Mouse (Mus musculus): ENCODE measurements around the gene Hoxa2. TPM values are rescaled to one million over a fixed set of nuclear protein-coding genes. Genes with fewer than 3 reads are reported as not detected.

Hoxa2 gene
- total RNA-seq, 4 experiments from 2014 or later, result 0.80 to 3.4 (median 2.6) TPM

DNA sequence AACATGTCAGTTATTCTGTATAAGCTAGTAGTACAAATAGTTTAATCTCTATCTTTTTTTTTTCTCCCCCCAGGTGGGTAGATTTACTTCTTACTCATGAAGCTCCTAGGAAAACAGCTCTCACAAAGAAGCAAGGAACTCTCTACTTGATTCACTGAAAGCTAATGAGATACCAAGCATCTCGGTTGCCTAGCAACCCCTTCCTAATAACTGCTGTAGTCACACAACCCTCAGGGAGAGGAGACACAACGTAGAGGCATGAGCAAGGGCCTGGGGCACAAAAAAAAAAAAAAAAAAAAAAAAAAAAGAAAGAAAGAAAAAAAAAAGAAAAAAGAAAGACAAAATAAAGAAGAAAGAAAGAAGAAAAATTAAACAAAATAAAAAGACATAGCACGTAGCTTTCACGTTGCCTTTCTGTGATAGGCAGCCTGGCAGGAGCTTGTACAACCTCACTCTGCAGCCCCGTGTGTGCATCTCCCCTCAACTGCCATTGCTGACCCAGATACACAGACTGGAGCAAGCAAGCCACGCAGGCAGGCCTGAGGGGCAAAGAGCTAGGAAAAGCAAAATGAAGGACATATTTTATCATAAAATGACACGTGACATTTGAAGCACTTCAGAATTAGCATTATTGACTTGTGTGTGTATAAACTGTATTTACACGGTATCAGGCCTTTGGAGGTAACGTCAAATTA lies 26.6 kb downstream of the Hoxa2 start:
- DNase-seq, result no peak

DNA sequence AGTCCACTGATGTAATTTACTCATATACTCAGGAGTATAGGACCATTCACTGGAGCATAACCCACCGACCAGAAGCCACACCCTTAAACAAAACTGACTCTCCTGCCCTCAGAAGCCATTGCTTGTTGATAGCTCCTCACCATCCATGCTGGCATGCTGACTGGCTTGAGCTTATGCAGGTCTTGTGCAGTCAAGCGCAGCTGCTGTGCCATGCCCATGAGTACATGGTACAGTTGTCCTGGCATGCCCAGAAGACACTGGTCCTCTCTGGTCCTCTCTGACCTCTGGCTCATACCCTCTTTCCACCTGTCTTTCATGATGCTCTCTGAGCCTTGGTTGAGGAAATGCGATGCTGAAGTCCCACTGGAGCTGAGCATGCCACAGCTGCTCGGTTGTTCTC lies 41.0 kb downstream of the Hoxa2 start:
- DNase-seq, result no peak

DNA sequence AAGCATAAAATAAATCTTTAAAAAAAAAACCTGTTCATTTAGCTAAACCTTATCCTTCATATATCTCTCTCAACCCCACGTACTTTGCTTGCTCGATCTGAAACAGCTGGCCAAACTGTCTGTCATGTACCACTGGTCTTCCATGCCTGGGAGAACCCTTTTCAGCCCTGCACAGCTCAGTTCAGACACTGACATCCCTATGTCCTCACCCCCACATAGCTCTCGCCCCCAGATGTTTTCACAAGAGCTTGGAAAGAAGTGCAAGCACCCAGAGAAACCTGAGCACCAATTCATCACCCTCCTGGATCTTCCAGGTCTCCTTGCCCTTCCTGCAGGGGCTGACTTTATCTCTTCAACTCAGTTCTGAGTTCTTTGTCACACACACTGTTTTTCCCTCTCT lies 43.5 kb downstream of the Hoxa2 start:
- no peak for DNase-seq

DNA sequence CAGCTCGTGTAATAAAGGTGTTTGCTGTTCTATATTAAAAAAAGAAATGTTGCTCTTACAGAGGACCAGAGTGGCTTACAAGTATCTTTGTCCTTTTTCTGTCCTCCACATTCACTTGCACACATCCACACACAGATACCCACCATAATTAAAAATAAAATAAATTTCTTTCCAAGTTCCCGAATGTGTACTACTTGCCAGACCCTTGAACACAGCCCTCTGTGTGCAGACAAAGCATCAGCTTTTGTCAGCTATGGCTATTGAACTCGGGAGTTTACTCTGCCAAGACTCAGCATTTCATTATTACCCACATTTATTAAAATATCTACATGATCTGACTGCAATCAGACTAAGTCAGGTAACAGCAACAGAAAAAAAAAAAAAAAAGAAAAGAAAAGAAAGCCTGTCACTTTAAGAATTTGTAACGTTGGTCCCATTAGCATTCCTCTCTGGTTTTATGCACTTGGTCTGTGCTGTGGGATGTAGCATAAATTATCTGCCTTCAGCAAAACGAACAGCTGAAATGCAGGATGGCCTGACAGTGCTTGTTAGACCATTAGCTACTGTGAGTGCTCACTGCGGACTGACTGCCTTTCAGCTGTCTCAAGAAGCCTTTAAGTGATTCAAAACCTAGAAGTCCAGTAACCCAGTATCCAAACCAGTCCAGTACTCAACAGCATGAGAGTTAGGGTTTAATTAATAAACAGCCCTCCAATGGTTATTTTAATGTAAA lies 45.6 kb downstream of the Hoxa2 start:
- DNase-seq, result no peak

DNA sequence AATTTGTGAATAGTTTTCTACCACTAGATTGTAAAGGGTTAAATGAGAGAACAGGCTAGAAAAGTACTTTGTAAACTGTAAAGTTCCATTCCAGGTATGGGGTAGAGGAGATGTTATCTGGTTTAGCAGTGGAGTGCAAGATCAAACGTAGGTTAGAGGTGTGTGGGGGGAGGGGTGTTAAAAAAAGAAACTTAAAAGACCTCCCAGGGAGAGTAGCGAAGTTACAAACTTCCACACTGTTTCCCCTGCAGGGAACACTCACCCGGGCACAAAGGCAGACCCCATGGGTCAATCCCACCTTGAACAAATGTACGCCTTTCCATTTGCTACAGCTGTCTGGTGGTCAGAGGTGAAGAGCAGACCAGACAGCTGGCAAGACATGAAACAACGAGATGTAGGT lies 48.7 kb downstream of the Hoxa2 start:
- DNase-seq, result no peak

Other genes with a start within 250 kb of the Hoxa2 start
- gene Skap2, start 152.3 kb downstream of the Hoxa2 start, total RNA-seq (2022), result 10 to 100 TPM; 43.7 to 73.2 (median 54.2) TPM
- 1 to 10 TPM in 1 of 4 experiments, under 1 TPM in 3; 0.23 to 1.1 (median 0.83) TPM for gene Hoxa1, start 6.5 kb downstream of the Hoxa2 start, total RNA-seq (2022)
- gene 5730596B20Rik, start 12.7 kb upstream of the Hoxa2 start, total RNA-seq (2022), result under 1 TPM; 0.17 to 0.77 (median 0.42) TPM
- 1 to 10 TPM; 1.9 to 3.3 (median 2.7) TPM for gene Hoxa4, start 26.9 kb upstream of the Hoxa2 start, total RNA-seq (2022)
- 10 to 100 TPM; 10.8 to 15.6 (median 13.3) TPM for gene Hoxa5, start 39.8 kb upstream of the Hoxa2 start, total RNA-seq (2022)
- 1 to 10 TPM; 3.6 to 9.5 (median 5.2) TPM for gene Hoxa6, start 43.9 kb upstream of the Hoxa2 start, total RNA-seq (2022)
- 1 to 10 TPM; 2.9 to 9.8 (median 6.8) TPM for gene Hoxa3, start 48.5 kb upstream of the Hoxa2 start, total RNA-seq (2022)
- gene Gm28308, start 48.5 kb upstream of the Hoxa2 start, total RNA-seq (2022), result 1 to 10 TPM in 2 of 4 experiments, under 1 TPM in 2; 0.49 to 2.8 (median 1.4) TPM
- 10 to 100 TPM; 12.9 to 27.9 (median 19.1) TPM for gene Hoxa7, start 57.0 kb upstream of the Hoxa2 start, total RNA-seq (2022)
- under 1 TPM in 3 of 4 experiments, not detected in 1; 0.27 to 0.56 (median 0.55) TPM for gene Hoxa9, start 66.3 kb upstream of the Hoxa2 start, total RNA-seq (2022)
- under 1 TPM in 2 of 4 experiments, not detected in 2; 0.15 to 0.16 TPM for gene Hoxa10, start 76.0 kb upstream of the Hoxa2 start, total RNA-seq (2022)
- gene Hoxa11, start 81.0 kb upstream of the Hoxa2 start, total RNA-seq (2022), result not detected
- gene Hoxa13, start 96.0 kb upstream of the Hoxa2 start, total RNA-seq (2022), result not detected
- not detected for gene Evx1, start 148.7 kb upstream of the Hoxa2 start, total RNA-seq (2022)

All from adrenal gland, adult 8-10 months (tissue).